Mouse (Mus musculus) G1E (cell line): ENCODE measurements around the gene Evx2.

Source experiments
- CTCF ChIP-seq: IDR thresholded peaks from 2 replicates; pipeline ENCODE4 v1.5.1; 2012; ENCODE audit warnings: low read depth, low read length, inconsistent platforms, mixed read lengths
- GATA1 ChIP-seq: IDR thresholded peaks from 2 replicates; pipeline ENCODE4 v1.6.1; 2012; ENCODE audit warnings: borderline replicate concordance, low read length, inconsistent platforms, mixed read lengths
- POLR2AphosphoS5 ChIP-seq: IDR thresholded peaks from 2 replicates; pipeline ENCODE4 v1.6.1; 2012; ENCODE audit warnings: low read depth, low read length, inconsistent platforms; ENCODE audit not compliant: insufficient replicate concordance

DNA sequence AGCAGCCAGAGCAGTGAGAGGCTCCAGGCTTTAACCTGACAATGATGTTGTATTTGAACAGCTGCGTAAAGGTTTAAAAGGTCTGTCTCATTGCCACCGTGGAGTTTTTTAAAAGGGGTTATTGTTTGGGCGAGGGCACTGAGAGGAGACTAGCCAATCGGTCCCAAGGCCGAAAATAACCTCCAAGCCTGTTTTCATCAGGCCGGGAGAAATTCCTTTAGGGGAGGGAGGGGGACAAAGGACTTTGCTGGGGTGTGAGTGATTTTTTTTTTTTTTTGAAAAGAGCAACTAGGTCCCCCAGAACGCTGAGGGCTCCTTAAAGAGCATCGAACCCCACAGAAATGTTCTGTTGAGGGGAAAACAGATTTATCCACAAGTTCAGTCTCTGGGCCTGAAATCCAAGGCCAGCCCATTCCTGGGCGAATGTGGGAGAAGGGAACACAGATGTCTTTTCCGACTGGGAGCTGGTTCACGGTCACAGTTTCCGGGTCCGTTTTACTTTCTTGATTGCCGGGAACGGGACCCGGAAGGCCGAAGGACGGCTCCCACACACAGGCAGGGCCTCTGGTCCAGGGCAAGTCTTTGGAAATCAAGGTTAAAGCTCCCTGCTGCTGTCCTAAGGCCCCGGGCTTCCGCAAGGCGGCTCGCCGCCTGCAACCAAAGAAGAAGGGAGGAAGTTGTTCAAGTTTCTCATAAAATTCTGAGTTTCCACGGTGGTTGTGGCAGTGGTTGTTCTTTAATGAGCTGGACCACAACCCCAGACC, 30.4 kb upstream of the Evx2 start:
- TF ChIP-seq CTCF (no peak), GATA1 (no peak), POLR2AphosphoS5 (no peak)
